Mouse (Mus musculus): ENCODE measurements around the gene Nfatc3.

Gene Nfatc3

DNA sequence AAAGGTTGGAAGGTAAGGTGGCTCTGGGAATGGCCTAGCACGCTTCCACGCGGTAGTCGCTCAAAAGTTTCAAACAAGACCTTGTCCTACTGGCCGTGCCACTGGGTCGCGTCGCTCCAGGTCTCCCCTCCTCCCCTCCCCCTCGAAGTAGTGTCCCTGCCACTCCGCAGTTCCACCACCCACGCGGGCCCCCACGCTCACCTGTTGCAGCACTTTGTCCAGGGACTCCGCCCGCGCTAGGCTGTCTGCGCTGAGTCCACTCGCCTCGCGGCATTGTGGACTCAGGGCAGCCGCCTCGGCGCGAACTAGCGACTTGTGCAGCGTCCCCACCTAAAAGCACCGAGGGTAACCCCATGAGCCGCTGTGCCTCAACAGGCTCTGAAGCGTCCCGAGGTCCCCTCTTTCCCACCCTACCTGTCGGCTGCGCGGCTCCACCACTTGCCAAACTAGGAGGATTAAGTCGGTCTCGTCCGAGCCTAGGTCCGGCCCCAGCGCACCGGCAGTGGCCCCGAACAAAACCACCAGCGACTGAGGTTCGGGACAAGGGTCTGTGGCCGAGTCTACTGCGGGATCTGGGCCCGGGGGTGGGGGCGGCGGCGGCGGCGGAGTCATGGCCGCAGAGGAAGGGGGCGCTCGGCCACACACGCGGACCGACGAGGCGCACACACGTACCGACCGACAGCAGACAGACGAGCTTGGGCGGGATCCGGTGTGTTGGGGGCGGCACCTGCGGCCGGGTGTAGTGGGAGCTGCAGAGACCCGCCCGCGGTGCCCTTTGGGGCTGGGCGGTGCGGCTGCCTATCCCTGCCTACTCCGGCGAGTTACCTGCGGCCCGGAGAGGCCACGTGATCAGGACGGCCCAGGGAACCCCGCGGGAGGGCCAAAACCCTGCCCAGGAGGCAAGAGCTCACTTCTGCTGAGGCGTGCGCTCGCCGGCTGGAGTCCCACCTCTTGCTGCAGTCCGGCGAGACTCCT, 77.8 kb downstream of the Nfatc3 start, which contains the start of gene Esrp2:
TSS of gene Esrp2 (minus strand) at position 819 of the 975 bp plus-strand sequence.
- in situ Hi-C loops (cut with MboI; ENCODE audit: unreplicated experiment in 2 of 2): loop anchor here (5.0 to 25.0 kb wide), 4 partner anchors 61 to 526 kb away; no protein-coding TSS in a partner anchor

- in situ Hi-C loops (cut with MboI; ENCODE audit: unreplicated experiment in 2 of 2): loop anchor here (5.0 to 25.0 kb wide), 4 partner anchors 60 to 525 kb away; no protein-coding TSS in a partner anchor
Observed at GRCm38 (mm10) chr8:106137218-106137905, 78.7 kb downstream of the Nfatc3 start.

DNA sequence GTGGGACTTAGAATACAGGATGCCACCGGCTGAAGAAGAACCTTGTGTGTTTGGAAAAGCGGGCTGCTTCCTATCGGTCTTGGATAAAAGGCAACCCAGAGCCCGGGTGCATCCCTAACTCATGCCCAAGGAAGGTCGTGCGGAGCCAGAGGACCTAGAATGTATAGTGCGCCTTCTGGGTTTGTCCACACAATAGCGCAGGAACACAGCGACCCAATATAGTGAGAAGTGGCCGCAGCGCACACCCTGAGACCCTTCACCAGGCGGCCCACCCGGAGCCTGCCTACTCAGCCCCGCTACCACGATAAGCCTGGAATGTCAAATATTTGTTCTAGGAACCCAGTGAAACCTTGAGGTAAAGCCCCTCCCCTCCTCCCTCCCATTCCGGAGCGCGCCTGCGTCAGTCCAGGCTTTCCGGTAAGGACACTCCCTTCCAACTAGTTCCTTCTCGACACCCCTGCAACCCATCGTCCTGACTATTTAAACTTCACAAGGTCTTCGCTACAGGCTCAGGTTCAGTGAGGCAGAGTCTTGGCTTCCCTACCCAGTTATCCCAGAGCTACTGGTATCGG, 79.4 kb downstream of the Nfatc3 start:
- in situ Hi-C loops (cut with MboI; ENCODE audit: unreplicated experiment in 2 of 2): loop anchor here (5.0 to 25.0 kb wide), 4 partner anchors 59 to 524 kb away; no protein-coding TSS in a partner anchor

GRCm38 (mm10) chr8:106138616-106139015, 80.0 kb downstream of the Nfatc3 start:
- in situ Hi-C loops (cut with MboI; ENCODE audit: unreplicated experiment in 2 of 2): loop anchor here (5.0 to 25.0 kb wide), 4 partner anchors 59 to 524 kb away; no protein-coding TSS in a partner anchor

GRCm38 (mm10) chr8:106140191-106140590, 81.6 kb downstream of the Nfatc3 start:
- in situ Hi-C loops (cut with MboI; ENCODE audit: unreplicated experiment in 2 of 2): loop anchor here (5.0 to 25.0 kb wide), 4 partner anchors 57 to 522 kb away; no protein-coding TSS in a partner anchor

DNA sequence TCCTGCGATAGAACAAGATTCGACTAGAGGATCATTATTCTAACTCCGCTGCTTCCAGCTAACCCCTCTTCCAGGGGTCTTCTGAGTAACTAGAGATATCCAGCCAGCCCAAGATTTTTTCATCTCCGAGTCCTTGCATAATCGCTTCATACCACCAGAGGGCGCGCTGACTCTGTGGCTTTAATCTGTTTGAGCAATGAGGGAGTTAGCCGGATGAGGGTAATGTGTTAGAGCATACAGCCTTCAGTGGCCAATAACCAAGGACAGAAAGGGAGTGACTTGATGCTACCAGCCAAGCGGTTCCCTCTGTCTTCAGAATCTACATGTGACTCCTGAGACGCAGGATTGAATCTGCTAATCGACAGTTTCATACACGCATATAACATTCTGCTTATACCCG, 82.1 kb downstream of the Nfatc3 start:
- in situ Hi-C loops (cut with MboI; ENCODE audit: unreplicated experiment in 2 of 2): loop anchor here (5.0 to 25.0 kb wide), 4 partner anchors 57 to 522 kb away; no protein-coding TSS in a partner anchor

DNA sequence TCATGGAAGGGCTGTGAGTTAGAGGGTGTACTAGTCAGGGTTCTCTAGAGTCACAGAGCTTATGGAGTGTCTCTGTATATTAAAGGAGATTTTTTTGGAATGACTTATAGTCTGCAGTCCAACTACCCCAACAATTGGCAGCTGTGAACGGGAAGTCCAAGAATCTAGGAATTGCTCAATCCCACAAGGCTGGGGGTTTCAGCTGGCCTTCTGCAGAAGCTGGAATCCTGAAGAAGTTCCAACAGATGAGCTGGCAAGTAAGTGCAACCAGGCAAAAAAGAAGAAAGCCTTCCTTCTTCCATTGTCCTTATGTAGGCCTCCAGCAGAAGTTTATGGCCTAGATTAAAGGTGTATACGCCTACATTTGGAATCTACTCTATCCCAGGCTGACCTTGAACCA, 86.7 kb downstream of the Nfatc3 start:
- in situ Hi-C loops (cut with MboI; ENCODE audit: unreplicated experiment in 2 of 2): loop anchor here (25.0 kb wide), 2 partner anchors 392 to 517 kb away; no protein-coding TSS in a partner anchor

- in situ Hi-C loops (cut with MboI; ENCODE audit: unreplicated experiment in 2 of 2): loop anchor here (25.0 kb wide), 2 partner anchors 391 to 516 kb away; no protein-coding TSS in a partner anchor
Observed at GRCm38 (mm10) chr8:106146014-106146413, 87.4 kb downstream of the Nfatc3 start.

DNA sequence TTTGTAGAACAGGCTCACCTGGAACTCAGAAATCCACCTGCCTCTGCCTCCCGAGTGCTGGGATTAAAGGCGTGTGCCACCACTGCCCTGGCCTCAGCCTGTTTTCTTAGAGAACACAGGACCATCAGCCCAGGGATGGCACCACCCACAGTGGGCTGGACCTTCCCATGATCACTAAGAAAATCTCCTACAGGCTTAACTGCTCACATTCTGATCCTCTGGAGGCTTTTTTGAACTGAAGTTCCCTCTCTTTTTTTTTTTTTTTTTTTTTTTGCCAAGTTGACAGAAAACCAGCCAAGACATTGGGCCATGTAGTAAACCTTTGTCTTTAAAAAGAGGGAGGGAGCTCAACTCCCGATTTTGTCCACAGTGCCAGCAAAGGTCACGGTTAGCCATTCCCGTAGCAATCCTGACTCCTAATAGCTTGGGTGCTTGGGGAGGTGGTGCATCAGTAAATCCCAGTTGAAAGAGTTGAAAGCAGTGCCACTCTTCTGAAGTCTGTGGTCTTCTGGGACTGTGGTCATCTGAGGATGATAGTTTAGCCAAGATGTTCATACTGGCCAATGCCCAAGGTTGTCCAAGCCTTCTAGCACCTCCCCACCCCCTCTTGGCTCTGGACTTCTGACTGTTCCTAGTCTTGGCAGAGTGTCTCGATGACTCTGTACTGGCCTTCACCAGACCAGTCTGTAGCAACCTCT, 89.4 kb downstream of the Nfatc3 start:
- in situ Hi-C loops (cut with MboI; ENCODE audit: unreplicated experiment in 2 of 2): loop anchor here (25.0 kb wide), 2 partner anchors 389 to 514 kb away; no protein-coding TSS in a partner anchor

DNA sequence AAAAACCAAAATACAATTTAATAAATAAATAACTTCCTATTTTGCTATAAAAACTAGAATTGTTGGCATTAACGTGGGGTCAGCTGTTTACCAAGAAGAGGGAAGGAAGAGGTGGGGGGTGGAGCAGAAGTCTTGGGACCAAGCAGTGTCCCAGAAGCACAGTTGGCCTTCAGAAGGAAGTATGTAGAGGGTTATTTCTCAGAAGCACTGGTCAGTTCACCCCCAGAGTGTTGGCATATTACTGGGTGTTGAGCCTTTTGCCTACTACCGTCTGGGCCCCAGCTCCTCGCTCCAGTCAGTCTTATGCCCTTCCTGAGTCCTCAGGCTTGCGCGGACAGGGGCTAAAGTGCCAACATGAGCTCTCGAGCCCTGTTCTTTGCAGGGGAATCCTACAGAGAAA, 90.4 kb downstream of the Nfatc3 start:
- in situ Hi-C loops (cut with MboI; ENCODE audit: unreplicated experiment in 2 of 2): loop anchor here (25.0 kb wide), 2 partner anchors 388 to 513 kb away; no protein-coding TSS in a partner anchor

DNA sequence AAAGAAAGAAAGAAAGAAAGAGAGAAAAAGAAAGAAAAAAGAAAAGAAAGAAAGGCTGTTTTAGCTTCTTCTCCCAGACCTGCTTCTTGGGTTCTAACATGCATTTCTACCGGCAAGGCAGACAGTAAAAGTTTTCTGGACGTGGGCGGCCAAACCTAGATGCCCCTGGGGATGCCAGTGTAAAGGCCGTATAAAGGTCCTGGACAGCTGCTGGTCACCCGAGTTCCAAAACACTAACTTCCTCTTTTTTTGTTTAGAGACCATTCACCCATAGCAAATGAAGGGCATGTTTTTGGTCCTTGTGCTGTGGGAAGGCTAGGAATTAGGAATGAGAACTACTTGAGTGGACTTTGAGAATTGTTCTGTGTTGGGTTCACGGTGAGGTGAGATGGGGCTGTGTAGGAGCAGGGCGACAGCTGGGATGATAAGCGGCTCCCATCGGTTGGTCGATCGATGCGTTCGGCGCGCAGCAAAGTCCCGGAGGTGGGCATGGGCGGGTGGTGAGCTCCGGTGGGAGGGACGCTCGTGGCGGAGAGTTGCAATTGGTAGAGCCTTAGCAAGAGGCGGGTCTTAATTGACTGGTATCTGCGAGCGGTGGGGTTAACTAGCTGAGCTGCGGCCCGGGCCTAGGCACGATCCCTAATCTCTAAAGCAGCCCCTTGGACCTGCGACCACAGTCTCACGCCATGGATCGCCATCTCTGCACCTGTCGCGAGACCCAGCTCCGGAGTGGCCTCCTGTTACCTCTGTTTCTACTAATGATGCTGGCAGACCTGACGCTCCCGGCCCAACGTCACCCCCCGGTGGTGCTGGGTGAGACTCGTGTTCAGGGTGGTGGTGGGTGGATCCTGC, 91.4 kb downstream of the Nfatc3 start, which contains the start of gene Pla2g15:
TSS of gene Pla2g15 (plus strand) at position 599 of the 852 bp plus-strand sequence.
- in situ Hi-C loops (cut with MboI; ENCODE audit: unreplicated experiment in 2 of 2): loop anchor here (10.0 to 25.0 kb wide), 4 partner anchors 387 to 813 kb away; partner anchors contain the start of genes Fhod1 (in 1 of the 2), Lrrc29 (in 1 of the 2), Slc9a5 (in 1 of the 2) and Tmem208 (in 1 of the 2)

- in situ Hi-C loops (cut with MboI; ENCODE audit: unreplicated experiment in 2 of 2): loop anchor here in 1 of 2 experiments (10.0 to 25.0 kb wide), 2 partner anchors 494 to 813 kb away; partner anchors contain the start of genes Fhod1, Lrrc29, Slc9a5 and Tmem208
Observed at GRCm38 (mm10) chr8:106150653-106151000, 92.0 kb downstream of the Nfatc3 start.

DNA sequence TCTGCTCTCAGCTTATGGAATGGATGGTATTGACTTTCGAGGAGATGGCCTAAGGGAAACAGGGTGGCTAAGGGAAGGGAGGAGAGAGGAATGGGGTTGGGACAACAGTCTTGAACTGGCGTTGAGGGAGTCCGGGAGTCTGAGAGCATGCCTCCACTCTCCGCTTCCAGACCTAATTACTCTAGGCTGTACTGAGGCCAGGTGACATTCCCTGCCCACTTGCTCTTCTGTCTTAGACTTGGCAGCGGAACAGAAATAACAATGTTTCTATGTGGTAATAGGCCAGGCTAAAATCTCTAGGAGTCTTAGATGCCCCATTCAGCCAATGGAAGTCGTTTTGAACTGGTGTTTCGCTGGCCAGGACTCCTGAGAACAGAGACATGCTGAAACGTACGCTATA, 92.4 kb downstream of the Nfatc3 start:
- in situ Hi-C loops (cut with MboI; ENCODE audit: unreplicated experiment in 2 of 2): loop anchor here in 1 of 2 experiments (10.0 to 25.0 kb wide), 2 partner anchors 494 to 814 kb away; partner anchors contain the start of genes Fhod1, Lrrc29, Slc9a5 and Tmem208

- in situ Hi-C loops (cut with MboI; ENCODE audit: unreplicated experiment in 2 of 2): loop anchor here in 1 of 2 experiments (10.0 to 25.0 kb wide), 2 partner anchors 492 to 816 kb away; partner anchors contain the start of genes Fhod1, Lrrc29, Slc9a5 and Tmem208
Observed at GRCm38 (mm10) chr8:106152876-106153275, 94.2 kb downstream of the Nfatc3 start.

GRCm38 (mm10) chr8:106157419-106157818, 98.8 kb downstream of the Nfatc3 start:
- in situ Hi-C loops (cut with MboI; ENCODE audit: unreplicated experiment in 2 of 2): loop anchor here in 1 of 2 experiments (10.0 to 25.0 kb wide), 2 partner anchors 487 to 820 kb away; partner anchors contain the start of genes Fhod1, Lrrc29, Slc9a5 and Tmem208

DNA sequence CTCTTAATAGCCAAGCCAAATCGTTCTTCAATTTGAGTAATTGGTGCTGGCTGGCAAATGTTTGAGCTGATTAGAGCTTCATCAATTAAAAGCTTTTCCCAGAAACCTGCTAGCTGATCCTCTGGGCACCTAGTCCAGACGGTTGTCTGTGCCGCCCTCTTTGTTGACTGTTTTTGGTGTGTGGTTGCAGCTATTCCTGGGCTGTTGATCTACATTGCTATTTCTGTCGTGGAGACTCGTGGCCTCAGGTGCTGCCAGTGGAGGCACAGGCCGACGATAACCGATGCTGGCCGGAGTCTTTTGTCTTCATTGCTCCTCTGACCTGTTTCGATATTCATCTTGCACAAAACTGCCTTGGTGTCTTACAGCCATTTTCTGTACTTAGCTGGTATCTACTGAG, 99.7 kb downstream of the Nfatc3 start:
- in situ Hi-C loops (cut with MboI; ENCODE audit: unreplicated experiment in 2 of 2): loop anchor here in 1 of 2 experiments (10.0 to 25.0 kb wide), 2 partner anchors 486 to 821 kb away; partner anchors contain the start of genes Fhod1, Lrrc29, Slc9a5 and Tmem208

DNA sequence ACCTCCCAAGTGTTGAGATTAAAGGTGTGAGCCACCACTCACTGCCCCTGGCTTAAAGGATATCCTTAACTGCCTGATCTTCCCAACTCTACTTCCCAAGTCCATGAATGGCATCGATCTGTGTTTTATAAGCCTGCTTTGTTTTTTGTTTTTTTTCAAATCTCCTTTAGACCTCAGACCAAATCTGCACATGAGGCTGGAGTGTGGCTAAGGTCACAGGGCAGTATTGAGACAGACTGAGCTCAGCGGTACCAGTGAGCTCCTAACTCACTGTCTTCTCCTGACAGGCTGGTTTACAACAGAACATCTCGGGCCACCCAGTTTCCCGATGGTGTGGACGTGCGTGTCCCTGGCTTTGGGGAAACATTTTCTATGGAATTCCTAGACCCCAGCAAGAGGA, 101.2 kb downstream of the Nfatc3 start:
- in situ Hi-C loops (cut with MboI; ENCODE audit: unreplicated experiment in 2 of 2): loop anchor here in 1 of 2 experiments (10.0 to 25.0 kb wide), 2 partner anchors 485 to 823 kb away; partner anchors contain the start of genes Fhod1, Lrrc29, Slc9a5 and Tmem208
